In genomic region chr10:58864735-58865134, GRCm38 (mm10) we compare ENCODE assay signal across 25 mouse cellular contexts. TPM values are rescaled to one million over a fixed set of nuclear protein-coding genes. Genes with fewer than 3 reads are reported as not detected.
DNase-seq lines count a peak whose midpoint lies in the region; ATAC-seq lines count a peak whose summit lies in the region.
"Had no signal": no experiment of that assay in that cellular context is flagged by ENCODE, and none has a peak within 500 bp of the region (broad histone marks: within the 10 kb centered on the region; RNA-seq: fewer than 3 reads in every experiment).

No protein-coding gene starts in this region.

- 0 out of 2 replicates have a peak, but pooled peaks cover 4% of the 10 kb centered on the region for H3K4me1 ChIP-seq in kidney, embryonic 16.5 days (ENCODE audit: insufficient read depth, low read length)
- peaks cover 3% of the 10 kb centered on the region; the same call in 1 of the 2 replicates for H3K4me1 ChIP-seq in forebrain, embryonic 14.5 days (ENCODE audit: control insufficient read depth, insufficient read depth, low read length)
- no peaks in the 10 kb centered on the region for H3K4me1 ChIP-seq in hindbrain, embryonic 14.5 days (replicated peaks; ENCODE audit: control insufficient read depth, insufficient read depth, low read length)
- H3K4me1 ChIP-seq: heart, embryonic 15.5 days; intestine, embryonic 15.5 days; limb, embryonic 13.5 days; liver, embryonic 12.5 days; midbrain, embryonic 12.5 days had no signal

- no peak overlapping the region for H3K27ac ChIP-seq in kidney, embryonic 16.5 days (ENCODE audit: low read length)
- H3K27ac ChIP-seq in forebrain, embryonic 14.5 days (ENCODE audit: low read depth, low read length): no peak overlapping the region
- H3K27ac ChIP-seq in hindbrain, embryonic 14.5 days: no peak overlapping the region
- H3K27ac ChIP-seq: embryonic facial prominence, embryonic 15.5 days; heart, adult 2 months; heart, embryonic 15.5 days; intestine, embryonic 15.5 days; limb, embryonic 13.5 days; liver, embryonic 12.5 days; midbrain, embryonic 12.5 days had no signal

- no peak overlapping the region for H3K4me2 ChIP-seq in kidney, embryonic 16.5 days (replicated peaks; ENCODE audit: low read depth, low read length)
- H3K4me2 ChIP-seq in forebrain, embryonic 14.5 days (ENCODE audit: low read length): no peak overlapping the region
- no peak overlapping the region for H3K4me2 ChIP-seq in hindbrain, embryonic 14.5 days (replicated peaks)
- H3K4me2 ChIP-seq: embryonic facial prominence, embryonic 15.5 days; heart, embryonic 15.5 days; intestine, embryonic 15.5 days; limb, embryonic 13.5 days; liver, embryonic 12.5 days; midbrain, embryonic 12.5 days had no signal

- H3K27me3 ChIP-seq in kidney, embryonic 16.5 days (ENCODE audit: insufficient read depth, low read length): no peaks in the 10 kb centered on the region
- H3K27me3 ChIP-seq in forebrain, embryonic 14.5 days (replicated peaks; ENCODE audit: control insufficient read depth, insufficient read depth, low read length): no peaks in the 10 kb centered on the region
- no peaks in the 10 kb centered on the region for H3K27me3 ChIP-seq in hindbrain, embryonic 14.5 days (ENCODE audit: control insufficient read depth, insufficient read depth, low read length)
- H3K27me3 ChIP-seq: embryonic facial prominence, embryonic 15.5 days; heart, embryonic 15.5 days; intestine, embryonic 15.5 days; limb, embryonic 13.5 days; liver, embryonic 12.5 days; midbrain, embryonic 12.5 days had no signal

- H3K4me3 ChIP-seq in kidney, embryonic 16.5 days (ENCODE audit: low read length): no peak overlapping the region
- H3K4me3 ChIP-seq in forebrain, embryonic 14.5 days (ENCODE audit: low read depth, low read length): no peak overlapping the region
- H3K4me3 ChIP-seq in hindbrain, embryonic 14.5 days (replicated peaks; ENCODE audit: low read length): no peak overlapping the region
- H3K4me3 ChIP-seq: embryonic facial prominence, embryonic 15.5 days; heart, adult 2 months; heart, embryonic 15.5 days; intestine, embryonic 15.5 days; limb, embryonic 13.5 days; liver, embryonic 12.5 days; midbrain, embryonic 12.5 days had no signal

- WGBS in kidney, embryonic 16.5 days: 57% methylated on average over 2 of the region's 2 CpGs
- 55% methylated on average over 2 of the region's 2 CpGs for WGBS in forebrain, embryonic 14.5 days
- WGBS in hindbrain, embryonic 14.5 days: 38% methylated on average over 2 of the region's 2 CpGs

- H3K36me3 ChIP-seq in kidney, embryonic 16.5 days (ENCODE audit: insufficient read depth, low read length): no peaks in the 10 kb centered on the region
- H3K36me3 ChIP-seq in forebrain, embryonic 14.5 days (ENCODE audit: control insufficient read depth, insufficient read depth, low read length): no peaks in the 10 kb centered on the region
- H3K36me3 ChIP-seq in hindbrain, embryonic 14.5 days (replicated peaks; ENCODE audit: control insufficient read depth, insufficient read depth): no peaks in the 10 kb centered on the region
- H3K36me3 ChIP-seq: embryonic facial prominence, embryonic 15.5 days; G1E; heart, embryonic 15.5 days; intestine, embryonic 15.5 days; limb, embryonic 13.5 days; liver, embryonic 12.5 days; midbrain, embryonic 12.5 days had no signal

- no peak overlapping the region for H3K9ac ChIP-seq in kidney, embryonic 16.5 days (replicated peaks; ENCODE audit: low read length)
- no peak overlapping the region for H3K9ac ChIP-seq in forebrain, embryonic 14.5 days (ENCODE audit: low read length)
- H3K9ac ChIP-seq in hindbrain, embryonic 14.5 days: no peak overlapping the region
- H3K9ac ChIP-seq: embryonic facial prominence, embryonic 15.5 days; heart, embryonic 15.5 days; intestine, embryonic 15.5 days; limb, embryonic 13.5 days; liver, embryonic 12.5 days; midbrain, embryonic 12.5 days had no signal

- no peaks in the 10 kb centered on the region for H3K9me3 ChIP-seq in kidney, embryonic 16.5 days (ENCODE audit: low read length)
- H3K9me3 ChIP-seq in forebrain, embryonic 14.5 days (replicated peaks; ENCODE audit: control insufficient read depth, low read length): no peaks in the 10 kb centered on the region
- no peaks in the 10 kb centered on the region for H3K9me3 ChIP-seq in hindbrain, embryonic 14.5 days (ENCODE audit: control insufficient read depth, low read length)
- H3K9me3 ChIP-seq: embryonic facial prominence, embryonic 15.5 days; G1E; heart, embryonic 15.5 days; intestine, embryonic 15.5 days; limb, embryonic 13.5 days; liver, embryonic 12.5 days; midbrain, embryonic 12.5 days had no signal

- peak; percentile 39; the same call in 1 of the 2 replicates for ATAC-seq in frontal cortex, adult (ENCODE audit: low TSS enrichment)
- 0 out of 2 replicates have a peak, but pooled peaks have one; percentile 15 for ATAC-seq in kidney, embryonic 16.5 days (ENCODE audit: low FRiP score, low TSS enrichment)
- 0 out of 2 replicates have a peak, but pooled peaks have one; percentile 18 for ATAC-seq in forebrain, embryonic 14.5 days
- ATAC-seq in hindbrain, embryonic 14.5 days (ENCODE audit: low FRiP score): peak; percentile 37; the same call in 1 of the 2 replicates
- ATAC-seq: intestine, embryonic 15.5 days; liver, embryonic 12.5 days; Patski had no signal

- DNase-seq in frontal cortex, postnatal 10 days (ENCODE audit: low spot score in 2 of 2): no peak
- DNase-seq in kidney, adult 9 months: no peak
- no peak for DNase-seq in forebrain, embryonic 14.5 days (ENCODE audit: low spot score)
- DNase-seq in hindbrain, embryonic 14.5 days (ENCODE audit: low spot score): no peak
- DNase-seq in right cerebral cortex, adult 2 months (ENCODE audit: low spot score in 2 of 2): no peak
- DNase-seq: adrenal gland, postnatal 36 days; cerebellum, adult 9-10 months; gastrocnemius, postnatal 25 days; heart, adult 2 months; heart, postnatal 4 days; kidney, adult 8-10 months; kidney, postnatal 4 days; layer of hippocampus, adult 9-11 months; lung, adult 18-20 months; thymus, postnatal 14 days had no signal

RNA-seq across cellular contexts. Expression of gene Sh3rf3, which starts 51.6 kb away (rescaled TPM):
- polyA plus RNA-seq in kidney, embryonic 16.5 days (2015; fragmentation: Nextera tagmentation; extraction: Ambion mirVana): 0.78 and 0.89 TPM in 2 replicates
- 5.8 and 10.3 TPM in 2 replicates for polyA plus RNA-seq in forebrain, embryonic 14.5 days (2014; fragmentation: Nextera tagmentation; extraction: Ambion mirVana)
- polyA plus RNA-seq in hindbrain, embryonic 14.5 days (2014; fragmentation: Nextera tagmentation; extraction: Ambion mirVana): 3.6 and 5.2 TPM in 2 replicates
- polyA plus RNA-seq: G1E; liver, embryonic 12.5 days had no signal
